ENCODE assay signal across 8 mouse cellular contexts in genomic region chr19:57361131-57361938, GRCm38 (mm10). TPM values are rescaled to one million over a fixed set of nuclear protein-coding genes. Genes with fewer than 3 reads are reported as not detected.
A peak's percentile ranks its signal among the peaks of the same experiment; 100 is the strongest.
DNase-seq lines count a peak whose midpoint lies in the region; ATAC-seq lines count a peak whose summit lies in the region.

No protein-coding gene starts in this region.

- H3K9ac ChIP-seq in embryonic facial prominence, embryonic 14.5 days (ENCODE audit: low read depth, low read length): peak overlapping the region; percentile 99
- peak overlapping the region; percentile 99 for H3K9ac ChIP-seq in heart, embryonic 11.5 days (ENCODE audit: low read depth, low read length)
- H3K9ac ChIP-seq in lung, embryonic 16.5 days (ENCODE audit: low read length): peak overlapping the region; percentile 99

- ATAC-seq in CD4-positive, CD25-positive, alpha-beta regulatory T cell, adult 4 months: peak; percentile 12
- ATAC-seq in embryonic facial prominence, embryonic 14.5 days (ENCODE audit: low read depth): peak; percentile 64
- peak; percentile 37 for ATAC-seq in heart, embryonic 11.5 days (replicated peaks; ENCODE audit: insufficient number of reproducible peaks, low FRiP score, low TSS enrichment)
- ATAC-seq in lung, embryonic 16.5 days (ENCODE audit: low read depth): peak; percentile 56
- ATAC-seq in monocyte, adult 5-6 weeks (replicated peaks; ENCODE audit: insufficient number of reproducible peaks, low FRiP score, low TSS enrichment, poor library complexity, severe bottlenecking): no peak

- WGBS in embryonic facial prominence, embryonic 14.5 days: under 1% methylated on average over 34 of the region's 78 CpGs
- under 1% methylated on average over 73 of the region's 78 CpGs for WGBS in heart, embryonic 11.5 days (ENCODE audit: insufficient replicate concordance)
- 0% methylated on average over 60 of the region's 78 CpGs for WGBS in lung, embryonic 16.5 days

- peaks cover 48% of the 10 kb centered on the region for H3K4me1 ChIP-seq in embryonic facial prominence, embryonic 14.5 days (ENCODE audit: control insufficient read depth, insufficient read depth, low read length)
- H3K4me1 ChIP-seq in heart, embryonic 11.5 days (ENCODE audit: control insufficient read depth, insufficient read depth, low read length): peaks cover 41% of the 10 kb centered on the region
- peaks cover 43% of the 10 kb centered on the region for H3K4me1 ChIP-seq in lung, embryonic 16.5 days (replicated peaks; ENCODE audit: control insufficient read depth, insufficient read depth, low read length)

- H3K4me2 ChIP-seq in embryonic facial prominence, embryonic 14.5 days (ENCODE audit: low read depth, low read length): peak overlapping the region; percentile 76
- peak overlapping the region; percentile 72 for H3K4me2 ChIP-seq in heart, embryonic 11.5 days
- peak overlapping the region; percentile 70 for H3K4me2 ChIP-seq in lung, embryonic 16.5 days (ENCODE audit: low read depth, low read length)

- no peaks in the 10 kb centered on the region for H3K36me3 ChIP-seq in embryonic facial prominence, embryonic 14.5 days (ENCODE audit: control insufficient read depth, insufficient read depth, low read length)
- H3K36me3 ChIP-seq in heart, embryonic 11.5 days (ENCODE audit: control insufficient read depth, insufficient read depth, low read length): no peaks in the 10 kb centered on the region
- H3K36me3 ChIP-seq in lung, embryonic 16.5 days (ENCODE audit: control insufficient read depth, insufficient read depth, low read length): no peaks in the 10 kb centered on the region

- no peaks in the 10 kb centered on the region for H3K27me3 ChIP-seq in embryonic facial prominence, embryonic 14.5 days (replicated peaks; ENCODE audit: control insufficient read depth, insufficient read depth, low read length)
- no peaks in the 10 kb centered on the region for H3K27me3 ChIP-seq in heart, embryonic 11.5 days (ENCODE audit: control insufficient read depth, insufficient read depth, low read length)
- H3K27me3 ChIP-seq in lung, embryonic 16.5 days (ENCODE audit: control insufficient read depth, insufficient read depth, low read depth, low read length): no peaks in the 10 kb centered on the region

- H3K9me3 ChIP-seq in embryonic facial prominence, embryonic 14.5 days (ENCODE audit: control insufficient read depth, low read length): no peaks in the 10 kb centered on the region
- no peaks in the 10 kb centered on the region for H3K9me3 ChIP-seq in heart, embryonic 11.5 days (replicated peaks; ENCODE audit: control insufficient read depth, low read length)
- H3K9me3 ChIP-seq in lung, embryonic 16.5 days (ENCODE audit: control insufficient read depth, low read length): no peaks in the 10 kb centered on the region

- peak overlapping the region; percentile 95 for H3K27ac ChIP-seq in embryonic facial prominence, embryonic 14.5 days (replicated peaks; ENCODE audit: low read depth, low read length)
- H3K27ac ChIP-seq in heart, embryonic 11.5 days (ENCODE audit: low read depth, low read length): peak overlapping the region; percentile 97
- peak overlapping the region; percentile 95 for H3K27ac ChIP-seq in lung, embryonic 16.5 days (ENCODE audit: low read length)

- peak; percentile 49 for DNase-seq in R1 (ENCODE audit: low read depth, low spot score)
- DNase-seq in embryonic facial prominence, embryonic 14.5 days (ENCODE audit: low spot score): peak; percentile 76
- DNase-seq in kidney, postnatal 36 days: peak; percentile 52 to 74
- DNase-seq in ovary, postnatal 10 days (ENCODE audit: low spot score): peak; percentile 61

- H3K4me3 ChIP-seq in embryonic facial prominence, embryonic 14.5 days (ENCODE audit: low read depth, low read length): peak overlapping the region; percentile 98
- peak overlapping the region; percentile 97 for H3K4me3 ChIP-seq in heart, embryonic 11.5 days (ENCODE audit: low read depth, low read length)
- peak overlapping the region; percentile 87 for H3K4me3 ChIP-seq in lung, embryonic 16.5 days (ENCODE audit: low read length)

RNA-seq across cellular contexts. Expression of gene Fam160b1, which starts 0.9 kb away (rescaled TPM):
- polyA plus RNA-seq in CD4-positive, CD25-positive, alpha-beta regulatory T cell, adult 4 months (2017; shearing (Covaris generic)): 1 to 10 TPM; 8.1 to 8.7 TPM
- polyA plus RNA-seq in embryonic facial prominence, embryonic 14.5 days (2014; fragmentation: Nextera tagmentation; extraction: Ambion mirVana): 18.4 and 20.0 TPM in 2 replicates
- polyA plus RNA-seq in heart, embryonic 11.5 days (2014; fragmentation: Nextera tagmentation; extraction: Ambion mirVana): 11.4 and 11.8 TPM in 2 replicates
- polyA plus RNA-seq in lung, embryonic 16.5 days (2015; fragmentation: Nextera tagmentation; extraction: Ambion mirVana): 15.0 and 15.5 TPM in 2 replicates
- total RNA-seq in monocyte, adult 5-6 weeks (2017): 17.0 to 27.0 TPM (median 17.3 TPM) in 3 replicates

RNA-seq across cellular contexts. Expression of gene Ablim1, which starts 46.6 kb away (rescaled TPM):
- 100 to 1,000 TPM; 290 to 362 TPM for polyA plus RNA-seq in CD4-positive, CD25-positive, alpha-beta regulatory T cell, adult 4 months (2017; shearing (Covaris generic))
- polyA plus RNA-seq in embryonic facial prominence, embryonic 14.5 days (2014; fragmentation: Nextera tagmentation; extraction: Ambion mirVana): 48.5 and 49.3 TPM in 2 replicates
- polyA plus RNA-seq in heart, embryonic 11.5 days (2014; fragmentation: Nextera tagmentation; extraction: Ambion mirVana): 45.8 and 52.1 TPM in 2 replicates
- polyA plus RNA-seq in lung, embryonic 16.5 days (2015; fragmentation: Nextera tagmentation; extraction: Ambion mirVana): 53.3 and 54.5 TPM in 2 replicates
- 62.1 to 195 TPM (median 62.9 TPM) in 3 replicates for total RNA-seq in monocyte, adult 5-6 weeks (2017)
